Mouse (Mus musculus) heart, embryonic 14.5 days (tissue): ENCODE data around the gene Dhdh. TPM values are rescaled to one million over a fixed set of nuclear protein-coding genes. Genes with fewer than 3 reads are reported as not detected.

Experiments used
- ATAC-seq: fragments of 200-750 bp; cut with Nextera tagmentation; 2 replicates; pipeline ENCODE4 v1.8.0; 2017; ENCODE audit warnings: low read depth, moderate TSS enrichment; ENCODE audit not compliant: insufficient number of reproducible peaks, insufficient read depth, low FRiP score
- H3K27ac ChIP-seq, 2 experiments: fragments of 200-500 bp in 1 of 2; fragments of 300-500 bp in 1 of 2; sonication (generic) in 1 of 2; replicated peaks in 1 of 2; 2 replicates each; pipeline ENCODE4 v1.5.1; 2012 to 2014; ENCODE audit warnings: low read depth in 2 of 2, low read length in 2 of 2, control low read depth in 1 of 2, mild to moderate bottlenecking in 1 of 2, mixed read lengths in 1 of 2; ENCODE audit not compliant: control insufficient read depth in 1 of 2, insufficient read depth in 1 of 2
- H3K27me3 ChIP-seq: fragments of 300-500 bp; sonication (generic); 2 replicates; pipeline ENCODE4 v1.6.1; 2014; ENCODE audit warnings: mild to moderate bottlenecking, low read length, control low read depth; ENCODE audit not compliant: control insufficient read depth, insufficient read depth
- H3K36me3 ChIP-seq: fragments of 300-500 bp; sonication (generic); 2 replicates; pipeline ENCODE4 v1.6.1; 2014; ENCODE audit warnings: mild to moderate bottlenecking, control low read depth, low read length, mixed read lengths; ENCODE audit not compliant: control insufficient read depth, insufficient read depth
- H3K4me1 ChIP-seq, 2 experiments: fragments of 200-500 bp in 1 of 2; fragments of 300-500 bp in 1 of 2; sonication (generic) in 1 of 2; 2 replicates each; pipeline ENCODE4 v1.6.1; 2012 to 2014; ENCODE audit warnings: low read length in 2 of 2, control low read depth in 1 of 2, mixed read lengths in 1 of 2; ENCODE audit not compliant: control insufficient read depth in 2 of 2, insufficient read depth in 2 of 2
- H3K4me2 ChIP-seq: fragments of 300-500 bp; sonication (generic); 2 replicates; pipeline ENCODE4 v1.6.1; 2014; ENCODE audit warnings: mild to moderate bottlenecking, low read length
- H3K4me3 ChIP-seq, 2 experiments: fragments of 200-500 bp in 1 of 2; fragments of 300-500 bp in 1 of 2; sonication (generic) in 1 of 2; 2 replicates each; pipeline ENCODE4 v1.5.1; 2012 to 2014; ENCODE audit warnings: low read length in 2 of 2, mild to moderate bottlenecking in 2 of 2, control low read depth in 1 of 2, low read depth in 1 of 2, moderate library complexity in 1 of 2; ENCODE audit not compliant: control insufficient read depth in 1 of 2, insufficient read depth in 1 of 2
- H3K9ac ChIP-seq: fragments of 300-500 bp; sonication (generic); 2 replicates; pipeline ENCODE4 v1.6.1; 2014; ENCODE audit warnings: mild to moderate bottlenecking, low read length
- H3K9me3 ChIP-seq: fragments of 300-500 bp; sonication (generic); 2 replicates; pipeline ENCODE4 v1.6.1; 2016; ENCODE audit warnings: low read length, control low read depth; ENCODE audit not compliant: control insufficient read depth
- WGBS: fragments of 180-500 bp; shearing (Covaris S2); extraction: QIAGEN DNeasy Blood & Tissue Kit; methylation state at CpG from one replicate; pipeline ENCODE4 v1.1.7; 2014; 5-methylcytosine and 5-hydroxymethylcytosine counted together
- polyA plus RNA-seq: library from polyadenylated mRNA; unstranded; fragments of >200 nt; fragmentation: Nextera tagmentation; extraction: Ambion mirVana; gene quantifications from 2 replicates; pipeline ENCODE4 v1.2.1, GENCODE M21; 2014

Gene Dhdh
- polyA plus RNA-seq, 1 experiment from 2014 or later, result 5.7 TPM

GRCm38 (mm10) chr7:45457204-45458060, 31.2 kb downstream of the Dhdh start:
- 0 out of 4 replicates have a peak overlapping the region, but pooled peaks have one; percentile 1 to 4 for H3K27ac ChIP-seq

GRCm38 (mm10) chr7:45456721-45457203, 31.8 kb downstream of the Dhdh start:
- Histone ChIP-seq H3K4me1 (peaks cover 18 to 32% of the 10 kb centered on the region in 2 experiments), H3K9ac (peak overlapping the region; percentile 93; the same call in 1 of the 2 replicates), H3K4me3 (peak overlapping the region in 1 of 2 experiments; percentile 85; a peak in 1 of 4 replicates), H3K9me3 (no peaks in the 10 kb centered on the region), H3K27me3 (no peaks in the 10 kb centered on the region), H3K4me2 (peak overlapping the region; percentile 90), H3K27ac (peak overlapping the region; percentile 1 to 4; a peak in 1 of 4 replicates), H3K36me3 (peaks cover 62% of the 10 kb centered on the region)
- 39% methylated on average over 9 of the region's 9 CpGs for WGBS
- ATAC-seq, result no peak

More at GRCm38 (mm10) chr7:45457204-45458060, 31.2 kb downstream of the Dhdh start:
- H3K9ac ChIP-seq, result peak overlapping the region; percentile 93
- peak overlapping the region; percentile 71 to 85 for H3K4me3 ChIP-seq
- peaks cover 18 to 32% of the 10 kb centered on the region in 2 experiments for H3K4me1 ChIP-seq
- peak overlapping the region; percentile 90 for H3K4me2 ChIP-seq
- H3K9me3 ChIP-seq, result no peaks in the 10 kb centered on the region
- peaks cover 62% of the 10 kb centered on the region for H3K36me3 ChIP-seq
- H3K27me3 ChIP-seq, result no peaks in the 10 kb centered on the region
- no peak for ATAC-seq
- WGBS, result 52% methylated on average over 10 of the region's 10 CpGs

- no peaks in the 10 kb centered on the region for H3K27me3 ChIP-seq
- H3K4me1 ChIP-seq, result peaks cover 18 to 30% of the 10 kb centered on the region in 2 experiments
- peaks cover 62% of the 10 kb centered on the region for H3K36me3 ChIP-seq
- peak overlapping the region; percentile 90 for H3K4me2 ChIP-seq
- peak overlapping the region in 1 of 2 experiments; percentile 4; a peak in 1 of 4 replicates for H3K27ac ChIP-seq
- no peak overlapping the region; the same call in 1 of the 2 replicates for H3K9ac ChIP-seq
- H3K4me3 ChIP-seq, result no peak overlapping the region
- ATAC-seq, result no peak
- 69% methylated on average over 13 of the region's 13 CpGs for WGBS
- H3K9me3 ChIP-seq, result no peaks in the 10 kb centered on the region
Measured at GRCm38 (mm10) chr7:45455932-45456696, 32.5 kb downstream of the Dhdh start.

GRCm38 (mm10) chr7:45454971-45455370, 33.6 kb downstream of the Dhdh start:
- H3K4me3 ChIP-seq, result no peak overlapping the region
- H3K27ac ChIP-seq, result no peak overlapping the region
- peaks cover 9 to 19% of the 10 kb centered on the region in 2 experiments for H3K4me1 ChIP-seq
- 86% methylated on average over 15 of the region's 15 CpGs for WGBS
- H3K9ac ChIP-seq, result no peak overlapping the region
- peaks cover 64% of the 10 kb centered on the region for H3K36me3 ChIP-seq
- ATAC-seq, result no peak
- no peaks in the 10 kb centered on the region for H3K27me3 ChIP-seq
- H3K4me2 ChIP-seq, result no peak overlapping the region
- H3K9me3 ChIP-seq, result no peaks in the 10 kb centered on the region

GRCm38 (mm10) chr7:45451344-45451982, 37.1 kb downstream of the Dhdh start:
- 55% methylated on average over 23 of the region's 23 CpGs for WGBS
- Histone ChIP-seq H3K36me3 (peaks cover 70% of the 10 kb centered on the region), H3K27me3 (no peaks in the 10 kb centered on the region), H3K9me3 (no peaks in the 10 kb centered on the region), H3K27ac (no peak overlapping the region), H3K4me3 (no peak overlapping the region), H3K4me2 (no peak overlapping the region), H3K9ac (no peak overlapping the region), H3K4me1 (peaks cover 0 to under 1% of the 10 kb centered on the region in 2 experiments; a peak in 1 of 4 replicates)
- no peak for ATAC-seq

GRCm38 (mm10) chr7:45449974-45450373, 38.6 kb downstream of the Dhdh start:
- Histone ChIP-seq H3K27ac (no peak overlapping the region), H3K36me3 (peaks cover 78% of the 10 kb centered on the region), H3K4me3 (no peak overlapping the region), H3K27me3 (no peaks in the 10 kb centered on the region), H3K4me2 (no peak overlapping the region), H3K9me3 (no peaks in the 10 kb centered on the region), H3K4me1 (no peaks in the 10 kb centered on the region), H3K9ac (no peak overlapping the region)
- 94% methylated on average over 1 of the region's 1 CpGs for WGBS
- no peak for ATAC-seq
